Mouse (Mus musculus) cerebellum, postnatal 10 days (tissue): ENCODE data around the gene Ssr4.

ENCODE experiments used
- DNase-seq, 2 experiments: peaks; one replicate each; pipeline ENCODE4 v3.0.0; 2021; ENCODE audit warnings: mixed read lengths in 2 of 2

Gene Ssr4

DNA sequence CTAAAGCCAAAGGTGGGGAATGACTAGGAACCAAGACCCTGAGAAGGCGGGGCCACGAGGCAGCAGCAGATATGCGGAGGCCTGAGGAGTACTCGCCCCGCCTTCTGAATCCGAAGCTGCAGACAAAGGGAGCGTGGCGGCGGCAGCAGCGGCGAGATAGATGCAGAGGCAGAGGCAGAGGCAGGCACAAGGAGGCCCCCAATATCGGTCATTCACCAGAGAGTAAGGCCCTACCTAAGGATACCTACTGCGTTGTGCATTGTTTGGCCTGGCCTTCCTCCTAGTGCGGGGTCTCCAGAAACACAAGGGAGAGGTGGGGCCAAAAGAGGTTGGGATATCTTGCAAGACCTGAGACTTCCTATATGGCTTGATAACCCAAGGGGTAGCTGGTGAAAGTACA is 28.2 kb downstream of the Ssr4 start:
- peak; percentile 48 to 50 for DNase-seq

DNA sequence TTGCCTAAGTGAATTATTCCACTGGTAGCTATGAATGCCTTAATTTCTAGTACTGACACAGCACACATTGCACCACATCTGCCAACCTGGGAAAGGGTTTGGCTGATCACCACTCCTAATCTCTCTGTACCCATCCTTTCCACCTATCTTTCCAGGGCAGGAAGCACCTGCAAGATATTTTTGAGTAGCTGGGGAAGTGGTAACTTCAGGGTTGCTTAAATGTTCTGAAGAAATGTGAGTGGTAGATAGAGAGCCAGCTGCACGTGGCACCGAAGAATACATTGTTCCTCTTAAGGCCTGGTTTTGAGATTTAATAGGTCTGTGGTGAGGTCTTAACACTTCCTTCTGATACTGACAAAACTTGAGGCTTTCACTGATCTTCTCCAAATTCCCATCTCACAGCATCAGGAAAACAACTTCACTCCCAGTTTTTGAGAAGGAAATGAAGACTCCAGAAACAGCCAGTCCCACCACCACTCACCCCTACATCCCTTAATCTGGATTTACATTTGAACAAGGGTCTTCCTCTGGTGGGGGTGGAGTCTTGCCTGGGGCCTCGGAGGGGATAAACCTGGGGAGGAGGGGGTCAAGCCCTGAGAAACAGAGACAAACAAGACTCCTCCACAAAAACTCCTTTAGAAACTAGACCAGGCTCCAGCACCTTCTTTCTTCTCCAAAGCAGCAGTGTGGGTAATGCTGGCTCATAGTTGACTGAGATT is 29.9 kb downstream of the Ssr4 start:
- no peak for DNase-seq

DNA sequence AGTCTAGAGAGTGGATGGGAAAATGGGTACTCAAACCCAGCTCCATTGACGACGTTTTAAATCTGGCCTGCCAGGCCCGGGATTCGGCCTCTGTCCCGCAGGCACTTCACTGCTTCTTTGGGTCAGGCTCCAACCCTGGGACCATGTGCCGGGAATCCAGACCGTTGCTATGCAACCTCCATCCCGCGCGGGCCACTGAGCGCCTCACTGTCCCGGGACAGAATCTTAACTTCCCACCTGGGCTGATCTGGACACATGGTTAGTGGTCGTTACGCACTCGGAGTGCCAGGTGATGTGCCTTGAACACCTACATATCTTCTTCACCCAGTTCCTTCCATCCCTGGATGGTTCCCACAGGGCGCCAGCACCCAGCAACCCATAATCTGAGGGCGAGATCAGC is 36.9 kb downstream of the Ssr4 start:
- peak; percentile 28 to 31 for DNase-seq

DNA sequence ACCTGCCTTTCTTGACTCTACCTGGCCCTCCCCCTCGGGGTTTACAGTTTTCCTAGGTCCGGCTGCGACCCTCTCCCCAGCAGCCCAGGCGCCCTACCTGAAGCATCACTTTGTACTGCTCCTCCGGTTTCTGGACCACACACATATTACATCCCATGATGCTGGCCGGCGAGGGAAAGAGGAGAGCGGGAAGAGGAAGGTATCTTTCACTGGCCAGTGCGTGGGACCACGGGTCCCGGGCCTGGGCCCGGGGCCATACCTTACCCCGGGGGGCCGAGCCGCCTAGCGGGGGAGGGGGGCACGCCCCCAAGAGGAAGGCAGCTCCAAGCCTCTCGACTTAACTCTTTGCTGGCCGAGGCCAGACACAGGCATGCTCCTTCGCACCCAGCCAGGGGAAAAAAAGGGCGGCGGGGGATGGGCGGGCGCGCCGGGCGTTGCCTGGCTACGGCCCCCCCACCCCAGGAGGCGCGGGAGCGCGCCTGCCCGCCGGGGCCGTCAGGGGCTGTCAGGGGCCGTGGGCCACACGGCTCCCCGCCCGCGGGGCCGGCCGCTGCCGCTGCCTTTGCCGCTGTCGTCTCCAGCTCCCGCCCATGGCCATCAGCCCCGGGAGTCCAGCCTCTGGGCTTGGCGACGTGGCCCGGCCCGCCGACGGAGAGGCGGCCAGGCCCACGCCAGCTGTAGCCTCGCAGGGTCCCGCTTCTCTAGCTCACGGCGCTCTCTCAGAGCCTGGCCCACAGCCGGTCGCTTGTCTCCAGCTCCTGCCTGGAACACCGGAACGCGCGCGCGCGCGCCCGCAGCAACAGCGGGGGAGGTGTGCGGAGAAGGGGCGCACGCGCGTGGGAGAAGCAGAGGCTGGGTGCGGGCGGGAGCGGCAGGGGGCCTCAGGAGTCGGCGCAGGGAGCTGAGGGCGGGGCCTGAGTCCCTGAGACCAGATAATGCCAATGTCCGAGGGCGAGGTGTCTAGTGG is 37.6 kb downstream of the Ssr4 start, which contains the start of gene Pdzd4:
Gene Pdzd4 (minus strand): TSS at position 785 of the 967 bp plus-strand sequence.
- DNase-seq: peak; percentile 85

DNA sequence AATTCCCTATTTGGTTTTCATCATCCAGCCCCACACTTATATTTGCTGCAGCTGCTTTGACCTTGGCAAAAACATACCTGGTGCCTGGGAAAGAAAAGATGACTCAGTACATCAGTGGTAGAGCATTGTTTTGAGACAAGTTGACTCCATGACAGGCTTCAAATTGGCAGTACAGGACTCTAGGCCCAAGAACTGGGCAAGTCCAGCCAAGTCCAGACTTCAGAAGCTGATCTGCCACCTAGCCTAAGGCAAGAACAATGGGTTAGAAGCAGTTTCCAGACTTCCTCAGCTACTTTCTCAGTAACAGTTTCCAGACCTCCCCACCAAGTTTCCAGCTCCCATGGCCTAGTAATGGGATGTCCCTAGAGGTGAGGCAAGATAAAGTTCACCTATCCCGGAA is 48.9 kb downstream of the Ssr4 start:
- DNase-seq: no peak

DNA sequence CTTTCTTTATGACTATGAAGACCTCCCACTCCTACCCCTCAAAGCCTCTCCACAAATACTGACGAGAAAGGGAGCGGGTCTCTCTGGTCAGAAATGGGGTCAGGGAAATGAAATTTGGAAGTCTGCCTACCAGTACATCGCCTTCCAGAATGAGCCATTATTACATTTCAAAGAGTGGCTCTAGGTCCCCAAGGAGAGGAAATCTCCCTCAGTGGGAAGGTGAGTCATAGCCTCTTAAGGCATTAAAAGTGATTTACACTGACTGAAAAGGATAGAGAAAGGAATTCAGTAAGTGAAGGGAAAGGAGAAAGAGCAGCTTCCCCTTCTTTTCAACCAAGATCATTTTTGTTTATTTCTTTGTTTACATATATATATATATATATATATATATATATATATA is 49.9 kb downstream of the Ssr4 start:
- DNase-seq: no peak
